Mouse (Mus musculus): ENCODE data around the gene Usp34.

DNA sequence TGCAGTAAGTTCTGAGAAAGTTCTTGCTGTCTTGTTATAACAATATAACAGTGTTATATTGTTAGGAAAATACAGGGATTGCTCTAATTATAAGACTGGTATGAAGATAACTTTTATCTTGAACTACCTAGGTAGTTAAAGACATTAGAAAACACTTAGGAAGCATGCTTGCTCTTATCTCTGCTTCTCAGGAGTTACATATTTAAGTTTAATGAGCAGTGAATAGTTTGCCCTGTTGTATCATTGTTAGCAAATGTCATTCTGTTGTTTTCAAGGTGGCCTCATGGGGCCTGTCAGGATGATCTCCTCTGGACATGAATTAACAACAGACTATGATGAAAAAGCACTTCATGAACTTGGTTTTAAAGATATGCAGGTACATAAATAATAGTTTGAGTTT lies 85.9 kb downstream of the Usp34 start:
- TF ChIP-seq CTCF (IDR thresholded peaks at IDR 0.05; ENCODE audit: borderline replicate concordance, insufficient read depth, low read depth, low read length) (no peak), POLR2A (IDR thresholded peaks at IDR 0.05; ENCODE audit: borderline replicate concordance, insufficient read depth, low read length) (no peak)

All from cerebellum, adult 2 months (tissue).